Mouse (Mus musculus) layer of hippocampus, adult 9-11 months (tissue): ENCODE data around the gene Gm14851.
"Not testable (repeated sequence)": the region's sequence is repeated elsewhere in the genome, so short reads cannot be mapped to it uniquely, and the experiment has no call there.

Experiments
- DNase-seq: peaks from one replicate; pipeline ENCODE4 v3.0.0; 2022

Gene Gm14851

GRCm38 (mm10) chr8:21095950-21096349 lies at the start of gene Gm14851:
Gene Gm14851 (minus strand): TSS chr8:21096050.
- not testable (repeated sequence) for DNase-seq

GRCm38 (mm10) chr8:21134342-21134741 lies 38.5 kb upstream of the Gm14851 start, which contains the start of gene Defa30:
Gene Defa30 (plus strand): TSS chr8:21134642.
- not testable (repeated sequence) for DNase-seq

- no peak for DNase-seq
Observed at GRCm38 (mm10) chr8:21093106-21093505, 2.7 kb downstream of the Gm14851 start.

- not testable (repeated sequence) for DNase-seq
Observed at GRCm38 (mm10) chr8:21084142-21084541, 11.7 kb downstream of the Gm14851 start, which contains the start of gene Defa25. Gene Defa25 (plus strand): TSS chr8:21084442.

GRCm38 (mm10) chr8:21064738-21065137 lies 31.1 kb downstream of the Gm14851 start, which contains the start of gene Defa35:
Gene Defa35 (plus strand): TSS chr8:21065038.
- DNase-seq: not testable (repeated sequence)

GRCm38 (mm10) chr8:21054747-21055146 lies 41.1 kb downstream of the Gm14851 start, which contains the start of gene Defa23:
Gene Defa23 (plus strand): TSS chr8:21055047.
- DNase-seq: not testable (repeated sequence)
